Mouse (Mus musculus) brown adipose tissue, adult 24 weeks (tissue): ENCODE data around the gene Gm11127. TPM values are rescaled to one million over a fixed set of nuclear protein-coding genes. Genes with fewer than 3 reads are reported as not detected.
"Not testable (repeated sequence)": the region's sequence is repeated elsewhere in the genome, so short reads cannot be mapped to it uniquely, and the experiment has no call there.

Source experiments
- H3K27ac ChIP-seq: fragments of 200-500 bp; replicated peaks from 2 replicates; pipeline ENCODE4 v1.5.1; 2012; ENCODE audit warnings: low read depth, mild to moderate bottlenecking, low read length
- H3K4me1 ChIP-seq: fragments of 200-500 bp; 2 replicates; pipeline ENCODE4 v1.6.1; 2012; ENCODE audit warnings: low read length, mixed read lengths; ENCODE audit not compliant: control insufficient read depth, insufficient read depth, insufficient read length
- H3K4me3 ChIP-seq: fragments of 200-500 bp; 2 replicates; pipeline ENCODE4 v1.5.1; 2012; ENCODE audit warnings: low read depth, mild to moderate bottlenecking, low read length, moderate library complexity; ENCODE audit not compliant: insufficient read depth
- polyA plus RNA-seq: library from polyadenylated mRNA; stranded (reverse); fragments of >200 nt; gene quantifications from 2 replicates; pipeline ENCODE4 v1.2.4, GENCODE M21; 2012; ENCODE audit not compliant: missing spikeins, insufficient read depth, insufficient read length

The Gm11127 gene
- polyA plus RNA-seq, 1 experiment, result not detected

- H3K4me3 ChIP-seq, result peak overlapping the region; percentile 60
- H3K4me1 ChIP-seq, H3K27ac ChIP-seq: not testable (repeated sequence)
Observed at GRCm38 (mm10) chr17:36042055-36042454, 16.1 kb downstream of the Gm11127 start.

DNA sequence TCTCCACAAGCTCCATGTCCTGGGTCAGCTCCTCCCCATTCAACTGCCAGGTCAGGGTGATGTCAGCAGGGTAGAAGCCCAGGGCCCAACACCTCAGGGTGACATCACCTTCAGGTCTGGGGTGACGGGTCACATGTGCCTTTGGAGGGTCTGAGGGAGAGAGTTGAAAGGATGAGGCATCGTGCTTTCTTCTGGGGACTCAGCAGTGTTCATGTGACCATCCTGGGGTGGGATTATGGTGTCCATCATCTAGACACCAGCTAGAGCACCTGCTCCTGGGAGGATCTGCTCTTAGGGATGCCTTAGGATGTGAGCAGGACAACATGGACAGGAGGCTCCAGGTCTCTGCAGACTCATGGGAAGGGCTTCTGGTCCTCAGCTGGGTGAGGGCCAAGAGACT, 17.6 kb downstream of the Gm11127 start:
- H3K4me1 ChIP-seq, H3K27ac ChIP-seq, H3K4me3 ChIP-seq: not testable (repeated sequence)

DNA sequence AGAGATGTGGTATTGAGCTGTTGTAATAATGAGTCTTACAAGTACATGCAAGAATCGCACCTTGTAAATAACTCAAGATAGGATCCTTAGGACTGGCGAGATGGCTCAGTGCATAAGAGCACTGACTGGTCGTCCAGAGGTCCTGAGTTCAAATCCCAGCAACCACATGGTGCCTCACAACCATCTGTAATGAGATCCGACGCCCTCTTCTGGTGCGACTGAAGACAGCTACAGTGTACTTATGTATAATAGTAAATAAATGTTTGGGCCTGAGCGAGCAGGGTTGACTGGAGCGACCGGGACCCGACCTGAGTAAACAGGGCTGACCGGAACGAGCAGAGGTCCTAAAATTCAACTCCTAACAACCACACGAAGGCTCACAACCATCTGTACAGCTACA, 22.0 kb downstream of the Gm11127 start:
- H3K27ac ChIP-seq, H3K4me3 ChIP-seq, H3K4me1 ChIP-seq: not testable (repeated sequence)

- not testable (repeated sequence) for H3K4me3 ChIP-seq, H3K4me1 ChIP-seq, H3K27ac ChIP-seq
Observed at GRCm38 (mm10) chr17:36035010-36035638, 23.0 kb downstream of the Gm11127 start.

DNA sequence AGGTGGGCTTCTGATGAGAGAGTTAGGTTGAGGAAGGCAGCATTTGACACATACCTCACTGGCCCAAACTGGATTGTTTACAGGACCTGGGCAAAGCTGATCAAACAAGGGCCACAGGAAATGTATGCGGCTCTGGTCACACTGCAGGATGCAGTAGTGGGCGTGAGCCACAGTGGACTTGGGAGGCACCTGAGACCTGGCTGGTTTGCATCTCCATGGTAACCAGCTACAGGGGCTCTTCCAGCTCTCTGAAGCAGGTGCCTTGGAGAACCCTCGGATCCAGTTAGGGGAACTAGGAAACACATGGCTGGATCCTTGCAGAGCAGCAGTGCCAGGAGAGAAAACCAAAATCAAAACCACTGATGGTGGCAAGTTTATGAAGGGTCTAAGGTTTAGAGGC, 23.6 kb downstream of the Gm11127 start:
- H3K27ac ChIP-seq, H3K4me3 ChIP-seq, H3K4me1 ChIP-seq: not testable (repeated sequence)

DNA sequence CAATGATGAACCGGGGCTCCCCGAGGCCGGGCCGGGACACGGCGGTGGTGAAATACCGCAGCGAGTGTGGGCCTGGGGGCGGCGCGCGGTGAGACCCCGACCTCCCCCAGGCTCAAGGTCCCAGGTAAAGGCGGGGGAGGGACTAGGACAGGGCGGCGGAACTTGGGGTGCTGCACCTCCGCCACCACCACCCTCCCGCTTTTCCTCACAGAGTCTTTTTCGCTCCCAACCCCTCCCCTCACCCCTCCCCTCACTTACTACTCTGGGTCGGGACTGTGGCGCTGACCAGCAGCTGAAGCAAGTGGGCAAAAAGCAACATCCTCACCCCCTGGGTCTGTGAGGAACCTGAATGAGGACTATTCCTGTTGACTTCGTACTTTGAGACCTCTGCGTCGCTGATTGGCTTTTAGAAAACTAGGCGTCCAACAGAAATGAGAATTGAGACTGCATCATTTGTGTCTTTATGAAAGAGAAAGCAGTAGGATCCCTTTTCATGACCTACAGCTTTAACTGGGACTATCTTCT, 25.8 kb downstream of the Gm11127 start, which contains the start of gene H2-T23:
TSS of gene H2-T23 (minus strand) at position 505 of the 525 bp plus-strand sequence.
- Histone ChIP-seq H3K4me3 (peak within 1 kb of the TSS; percentile 80), H3K27ac (peak within 1 kb of the TSS; percentile 57)
- H3K4me1 ChIP-seq, result not testable (repeated sequence)

DNA sequence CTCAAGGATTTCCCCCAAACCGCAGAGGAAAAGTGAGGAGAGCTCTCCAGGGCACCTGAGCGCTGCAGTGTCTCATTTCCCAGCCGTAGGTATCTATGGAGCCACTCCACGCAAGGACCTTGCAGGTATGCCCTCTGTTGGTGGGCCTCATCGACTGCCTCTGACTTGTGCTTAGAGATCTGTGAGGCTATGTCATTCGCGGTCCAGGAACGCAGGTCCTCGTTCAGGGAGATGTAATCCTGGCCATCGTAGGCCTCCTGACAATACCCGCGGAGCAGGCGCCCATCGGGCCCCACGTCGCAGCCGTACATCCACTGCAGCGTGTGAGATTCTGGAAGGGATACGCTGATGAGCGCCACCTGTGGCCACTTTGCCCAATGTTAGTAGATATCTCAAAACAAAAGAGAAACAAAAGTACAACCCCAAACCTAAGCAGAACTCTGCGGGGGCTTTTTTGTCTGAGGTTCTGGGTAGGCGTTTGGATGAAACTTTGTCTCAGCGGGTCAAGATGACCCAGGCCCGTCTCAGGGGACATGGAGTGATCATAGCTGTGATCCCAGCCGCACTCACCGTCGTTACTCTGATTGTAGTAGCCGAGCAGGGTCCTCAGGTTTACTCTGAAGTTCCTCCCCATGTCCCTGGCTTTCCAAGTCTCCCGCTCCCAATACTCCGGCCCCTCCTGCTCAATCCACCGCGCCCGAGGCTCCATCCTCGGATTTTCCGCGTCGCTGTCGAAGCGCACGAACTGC, 26.4 kb downstream of the Gm11127 start:
- peak overlapping the region; percentile 80 for H3K4me3 ChIP-seq
- H3K27ac ChIP-seq, result peak overlapping the region; percentile 57
- not testable (repeated sequence) for H3K4me1 ChIP-seq

- Histone ChIP-seq H3K27ac (0 out of 2 replicates have a peak overlapping the region, but pooled peaks have one; percentile 20), H3K4me3 (peak overlapping the region; percentile 80)
- H3K4me1 ChIP-seq, result not testable (repeated sequence)
Observed at GRCm38 (mm10) chr17:36030703-36031582, 27.2 kb downstream of the Gm11127 start.

- not testable (repeated sequence) for H3K27ac ChIP-seq, H3K4me1 ChIP-seq, H3K4me3 ChIP-seq
Observed at GRCm38 (mm10) chr17:36030046-36030702, 28.0 kb downstream of the Gm11127 start.

DNA sequence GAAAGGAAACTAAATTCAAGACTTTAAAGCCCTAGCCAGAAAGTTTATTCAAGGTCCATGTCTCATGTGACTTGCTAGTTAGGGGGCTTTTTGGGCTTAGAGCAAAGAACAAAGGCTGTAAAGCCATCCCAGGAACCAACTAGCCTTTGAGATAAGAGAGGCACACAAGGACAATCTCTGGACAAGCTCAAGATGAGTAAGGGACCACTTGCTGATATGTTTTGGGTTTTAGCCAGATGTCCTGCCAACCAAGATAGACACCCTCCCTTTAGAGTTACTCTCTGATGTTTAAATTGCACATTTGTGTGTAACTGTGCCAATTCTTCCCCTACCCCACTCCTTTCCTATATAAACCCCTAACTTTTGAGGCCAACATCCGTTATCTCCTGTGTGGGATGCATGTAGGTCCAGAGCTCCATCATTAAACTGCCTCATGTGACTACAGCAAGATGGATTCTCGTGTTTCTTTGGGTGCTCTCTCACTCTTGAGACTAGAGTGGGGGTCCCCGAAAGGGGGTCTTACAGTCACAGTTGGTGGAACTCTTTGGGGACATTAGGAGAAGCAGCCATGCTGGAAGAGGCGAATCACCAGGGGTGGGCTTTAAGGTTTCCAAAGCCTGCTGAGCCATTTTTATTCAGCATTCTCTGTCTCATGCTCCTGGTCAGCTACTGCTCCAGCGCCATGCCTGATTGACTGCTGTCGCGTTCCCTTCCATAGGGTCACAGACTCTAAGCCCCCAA, 29.1 kb downstream of the Gm11127 start:
- Histone ChIP-seq H3K4me3 (no peak overlapping the region), H3K4me1 (peaks cover 4% of the 10 kb centered on the region), H3K27ac (no peak overlapping the region)

DNA sequence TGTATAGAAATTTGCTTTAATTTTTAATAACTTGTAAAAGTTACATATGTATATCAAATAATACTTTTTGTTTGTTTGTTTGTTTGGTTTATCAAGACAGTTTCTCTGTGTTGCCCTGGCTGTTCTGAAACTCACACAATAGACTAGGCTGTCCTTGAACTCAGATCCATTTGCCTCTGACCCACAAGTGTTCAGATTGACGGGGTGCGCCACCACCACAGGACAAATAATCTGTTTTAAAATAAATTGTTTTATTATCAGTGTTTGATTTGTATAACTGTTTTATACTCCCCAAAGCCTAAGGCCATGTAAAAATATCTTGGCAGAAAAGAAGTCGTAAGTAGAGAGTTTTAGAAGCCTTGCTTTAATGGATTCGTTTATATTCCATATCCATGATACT, 30.5 kb downstream of the Gm11127 start:
- peaks cover 11% of the 10 kb centered on the region for H3K4me1 ChIP-seq
- no peak overlapping the region for H3K27ac ChIP-seq
- H3K4me3 ChIP-seq, result no peak overlapping the region

GRCm38 (mm10) chr17:36025901-36026300, 32.3 kb downstream of the Gm11127 start:
- no peak overlapping the region for H3K27ac ChIP-seq
- no peak overlapping the region for H3K4me3 ChIP-seq
- H3K4me1 ChIP-seq, result peaks cover 14% of the 10 kb centered on the region

- peaks cover 13% of the 10 kb centered on the region for H3K4me1 ChIP-seq
- no peak overlapping the region for H3K4me3 ChIP-seq
- H3K27ac ChIP-seq, result no peak overlapping the region
Observed at GRCm38 (mm10) chr17:36025197-36025596, 33.0 kb downstream of the Gm11127 start.
